Mouse (Mus musculus): ENCODE measurements around the gene Ap1s3. TPM values are rescaled to one million over a fixed set of nuclear protein-coding genes. Genes with fewer than 3 reads are reported as not detected.

Ap1s3 gene
- 1 to 10 TPM; 1.2 to 2.7 TPM for polyA plus RNA-seq (2017; shearing (Covaris generic))

DNA sequence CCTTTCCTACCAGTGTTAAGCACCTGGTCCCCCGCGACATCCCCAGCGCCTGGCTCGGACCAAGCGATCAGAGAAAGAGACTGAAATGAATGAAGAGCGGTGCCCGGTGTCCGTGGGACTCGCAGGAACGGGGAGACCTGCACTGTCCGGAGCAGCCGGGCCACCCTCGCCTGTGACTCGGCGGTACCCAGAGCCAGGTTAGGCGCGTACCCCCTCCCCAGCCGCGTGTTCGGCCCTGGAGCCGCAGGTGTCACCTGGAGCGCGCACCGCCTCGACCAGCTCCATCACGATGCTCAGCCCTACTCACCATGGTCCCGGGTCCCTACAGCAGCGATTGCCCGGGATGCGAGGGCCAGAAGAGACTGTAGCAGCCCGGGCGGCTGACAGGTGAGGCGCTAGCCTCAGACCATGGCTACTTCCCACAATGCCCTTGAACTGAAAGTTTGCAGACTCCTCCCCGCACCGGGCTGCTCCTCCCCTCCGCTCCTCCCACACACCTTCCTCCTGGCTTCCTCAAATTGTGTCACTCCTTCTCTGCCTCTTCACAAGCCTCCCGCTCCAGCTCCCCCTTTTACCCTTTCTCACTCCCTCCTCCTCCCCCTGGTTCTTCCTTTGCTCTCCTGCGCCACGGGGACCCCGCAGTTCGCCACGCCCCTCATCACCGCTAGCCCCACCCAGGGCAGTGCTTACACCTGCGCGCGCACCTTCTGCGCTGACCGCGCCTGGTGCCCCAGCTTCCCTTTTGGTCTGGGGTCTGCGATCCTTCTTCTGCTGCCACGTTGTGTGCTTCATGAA, at the start of gene Ap1s3:
Ap1s3 (minus strand) TSS at position 430 of the 795 bp plus-strand sequence.

Other genes with a start within 250 kb of the Ap1s3 start
- under 1 TPM in 1 of 2 experiments, not detected in 1; 0.65 TPM for gene Scg2, start 231.9 kb downstream of the Ap1s3 start, polyA plus RNA-seq (2017; shearing (Covaris generic))
- 10 to 100 TPM; 31.0 to 40.7 TPM for gene Mrpl44, start 104.0 kb upstream of the Ap1s3 start, polyA plus RNA-seq (2017; shearing (Covaris generic))
- gene Wdfy1, start 104.2 kb upstream of the Ap1s3 start, polyA plus RNA-seq (2017; shearing (Covaris generic)), result 10 to 100 TPM; 10.4 to 12.2 TPM
- 1 to 10 TPM in 1 of 2 experiments, not detected in 1; 1.1 TPM for gene Serpine2, start 189.2 kb upstream of the Ap1s3 start, polyA plus RNA-seq (2017; shearing (Covaris generic))

All from activated CD4-positive, CD25-positive, alpha-beta regulatory T cell (primary cell).